Mouse (Mus musculus): ENCODE measurements at regions not wholly inside any gene's neighbourhood (a gene's known extent, or its start where the extent isn't known, plus 50 kb on each side); places are given as distances from the start of the nearest gene placed in this dataset.

- no peak overlapping the region for H3K9ac ChIP-seq (replicated peaks; ENCODE audit: low read depth, low read length)
- ATAC-seq (ENCODE audit: insufficient read depth, low read depth) (no peak), DNase-seq (ENCODE audit: low spot score) (no peak)
- no peak overlapping the region for H3K4me3 ChIP-seq (ENCODE audit: low read depth, low read length)
- no peaks in the 10 kb centered on the region for H3K36me3 ChIP-seq (replicated peaks; ENCODE audit: control insufficient read depth, insufficient read depth, low read length)
- no peaks in the 10 kb centered on the region for H3K27me3 ChIP-seq (ENCODE audit: control insufficient read depth, insufficient read depth, low read length)
- H3K9me3 ChIP-seq (replicated peaks; ENCODE audit: control insufficient read depth, low read length): no peaks in the 10 kb centered on the region
- H3K4me1 ChIP-seq (ENCODE audit: control insufficient read depth, insufficient read depth): no peaks in the 10 kb centered on the region
- 67% methylated on average over 6 of the region's 6 CpGs for WGBS
- H3K4me2 ChIP-seq (ENCODE audit: low read depth, low read length): no peak overlapping the region
- H3K27ac ChIP-seq (ENCODE audit: low read depth): no peak overlapping the region
- TF ChIP-seq EP300 (IDR thresholded peaks at IDR 0.05; ENCODE audit: low read depth) (no peak), CTCF (IDR thresholded peaks at IDR 0.05; ENCODE audit: low read depth) (no peak)
Measured at GRCm38 (mm10) chr19:26511756-26512155, 93.1 kb upstream of the Smarca2 start.

DNA sequence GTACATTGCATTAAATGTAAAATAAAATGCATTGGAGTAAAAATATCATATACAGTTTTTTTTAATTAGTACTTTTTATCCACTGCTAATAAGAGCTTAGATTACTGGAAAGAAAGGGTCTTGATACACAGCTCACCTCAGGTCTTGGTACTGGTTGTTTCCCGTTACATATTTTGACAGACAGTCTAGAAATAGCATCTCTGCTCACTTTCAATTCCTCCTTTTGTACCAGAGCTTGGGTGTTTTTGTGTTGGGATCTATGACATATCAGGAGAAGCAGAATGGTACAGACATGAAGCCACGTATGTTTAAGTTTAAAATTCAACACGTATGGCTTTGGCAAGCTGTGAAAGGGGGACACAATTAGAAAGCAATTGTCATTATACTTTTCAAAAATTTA is 80.3 kb upstream of the Smarca2 start:
- Histone ChIP-seq H3K27me3 (ENCODE audit: control insufficient read depth, insufficient read depth, low read length) (no peaks in the 10 kb centered on the region), H3K4me3 (ENCODE audit: low read depth, low read length) (no peak overlapping the region), H3K9me3 (replicated peaks; ENCODE audit: control insufficient read depth, low read length) (no peaks in the 10 kb centered on the region), H3K36me3 (replicated peaks; ENCODE audit: control insufficient read depth, insufficient read depth, low read length) (no peaks in the 10 kb centered on the region), H3K27ac (ENCODE audit: low read depth) (no peak overlapping the region), H3K4me1 (ENCODE audit: control insufficient read depth, insufficient read depth) (no peaks in the 10 kb centered on the region), H3K4me2 (ENCODE audit: low read depth, low read length) (no peak overlapping the region), H3K9ac (replicated peaks; ENCODE audit: low read depth, low read length) (no peak overlapping the region)
- 69% methylated on average over 3 of the region's 3 CpGs for WGBS
- no peak for ATAC-seq (ENCODE audit: insufficient read depth, low read depth)
- no peak for DNase-seq (ENCODE audit: low spot score)
- TF ChIP-seq CTCF (IDR thresholded peaks at IDR 0.05; ENCODE audit: low read depth) (no peak), EP300 (IDR thresholded peaks at IDR 0.05; ENCODE audit: low read depth) (no peak)

GRCm38 (mm10) chr19:26531390-26531789 is 73.5 kb upstream of the Smarca2 start:
- TF ChIP-seq EP300 (IDR thresholded peaks at IDR 0.05; ENCODE audit: low read depth): no peak
- TF ChIP-seq CTCF (IDR thresholded peaks at IDR 0.05; ENCODE audit: low read depth): no peak
- DNase-seq (ENCODE audit: low spot score): no peak
- H3K9ac ChIP-seq (replicated peaks; ENCODE audit: low read depth, low read length): no peak overlapping the region
- no peak overlapping the region for H3K27ac ChIP-seq (ENCODE audit: low read depth)
- H3K4me3 ChIP-seq (ENCODE audit: low read depth, low read length): no peak overlapping the region
- no peak for ATAC-seq (ENCODE audit: insufficient read depth, low read depth)
- no peaks in the 10 kb centered on the region for H3K36me3 ChIP-seq (replicated peaks; ENCODE audit: control insufficient read depth, insufficient read depth, low read length)
- no peaks in the 10 kb centered on the region for H3K27me3 ChIP-seq (ENCODE audit: control insufficient read depth, insufficient read depth, low read length)
- no peaks in the 10 kb centered on the region for H3K4me1 ChIP-seq (ENCODE audit: control insufficient read depth, insufficient read depth)
- no peak overlapping the region for H3K4me2 ChIP-seq (ENCODE audit: low read depth, low read length)
- WGBS: 73% methylated on average over 4 of the region's 4 CpGs
- H3K9me3 ChIP-seq (replicated peaks; ENCODE audit: control insufficient read depth, low read length): no peaks in the 10 kb centered on the region

DNA sequence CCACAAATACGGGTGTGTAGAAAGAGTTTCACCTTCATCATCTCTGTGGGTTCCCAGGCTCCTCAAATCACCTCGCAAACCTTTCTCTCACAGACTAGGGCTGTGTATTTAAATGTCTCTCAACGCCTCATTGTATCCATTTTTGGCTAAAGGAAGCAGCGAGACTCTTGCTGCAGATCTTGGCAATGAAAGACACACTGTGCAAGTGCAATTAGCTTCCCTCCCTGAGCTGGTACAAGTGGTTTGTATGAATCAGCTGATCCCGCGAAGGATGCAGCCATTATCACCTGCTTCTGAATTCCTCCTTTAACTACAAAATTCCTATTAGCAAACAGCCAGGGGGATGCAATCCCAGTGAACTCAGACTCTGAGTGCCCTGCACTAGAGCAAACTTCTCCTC is 72.3 kb upstream of the Smarca2 start:
- H3K4me2 ChIP-seq (ENCODE audit: low read depth, low read length): no peak overlapping the region
- no peaks in the 10 kb centered on the region for H3K9me3 ChIP-seq (replicated peaks; ENCODE audit: control insufficient read depth, low read length)
- WGBS: 39% methylated on average over 6 of the region's 6 CpGs
- H3K4me1 ChIP-seq (ENCODE audit: control insufficient read depth, insufficient read depth): no peaks in the 10 kb centered on the region
- H3K9ac ChIP-seq (replicated peaks; ENCODE audit: low read depth, low read length): no peak overlapping the region
- DNase-seq (ENCODE audit: low spot score) (no peak), ATAC-seq (ENCODE audit: insufficient read depth, low read depth) (no peak)
- TF ChIP-seq CTCF (IDR thresholded peaks at IDR 0.05; ENCODE audit: low read depth) (no peak), EP300 (IDR thresholded peaks at IDR 0.05; ENCODE audit: low read depth) (no peak)
- H3K4me3 ChIP-seq (ENCODE audit: low read depth, low read length): no peak overlapping the region
- no peaks in the 10 kb centered on the region for H3K36me3 ChIP-seq (replicated peaks; ENCODE audit: control insufficient read depth, insufficient read depth, low read length)
- no peaks in the 10 kb centered on the region for H3K27me3 ChIP-seq (ENCODE audit: control insufficient read depth, insufficient read depth, low read length)
- H3K27ac ChIP-seq (ENCODE audit: low read depth): no peak overlapping the region

- Histone ChIP-seq H3K9me3 (replicated peaks; ENCODE audit: control insufficient read depth, low read length) (no peaks in the 10 kb centered on the region), H3K9ac (replicated peaks; ENCODE audit: low read depth, low read length) (no peak overlapping the region), H3K27ac (ENCODE audit: low read depth) (no peak overlapping the region), H3K36me3 (replicated peaks; ENCODE audit: control insufficient read depth, insufficient read depth, low read length) (no peaks in the 10 kb centered on the region), H3K4me2 (ENCODE audit: low read depth, low read length) (no peak overlapping the region), H3K27me3 (ENCODE audit: control insufficient read depth, insufficient read depth, low read length) (no peaks in the 10 kb centered on the region), H3K4me1 (ENCODE audit: control insufficient read depth, insufficient read depth) (no peaks in the 10 kb centered on the region), H3K4me3 (ENCODE audit: low read depth, low read length) (no peak overlapping the region)
- 44% methylated on average over 3 of the region's 3 CpGs for WGBS
- DNase-seq (ENCODE audit: low spot score) (no peak), ATAC-seq (ENCODE audit: insufficient read depth, low read depth) (no peak)
- TF ChIP-seq CTCF (IDR thresholded peaks at IDR 0.05; ENCODE audit: low read depth): no peak
Measured at GRCm38 (mm10) chr19:26545671-26546070, 59.2 kb upstream of the Smarca2 start.

DNA sequence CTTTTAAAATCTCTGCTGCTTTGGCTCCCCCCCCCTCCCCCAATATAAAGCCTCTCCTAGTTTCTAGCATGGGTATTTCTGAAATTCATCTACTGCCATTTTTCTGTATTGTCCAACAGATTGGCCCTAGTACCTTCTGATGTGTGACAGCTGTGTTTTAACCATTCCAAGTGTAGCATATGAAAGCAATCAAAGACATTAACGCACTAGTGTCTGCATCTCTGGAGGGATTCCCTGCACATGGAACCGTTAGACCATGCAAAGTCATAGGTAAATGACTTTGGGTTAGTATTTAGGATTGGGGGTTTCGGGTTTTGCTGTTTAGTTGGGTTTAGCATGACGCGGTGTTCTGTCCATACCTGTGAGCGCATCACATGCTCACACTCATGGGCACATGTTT is 57.3 kb upstream of the Smarca2 start:
- Histone ChIP-seq H3K4me3 (ENCODE audit: low read depth, low read length) (no peak overlapping the region), H3K36me3 (replicated peaks; ENCODE audit: control insufficient read depth, insufficient read depth, low read length) (no peaks in the 10 kb centered on the region), H3K4me1 (ENCODE audit: control insufficient read depth, insufficient read depth) (no peaks in the 10 kb centered on the region), H3K27ac (ENCODE audit: low read depth) (no peak overlapping the region), H3K9ac (replicated peaks; ENCODE audit: low read depth, low read length) (no peak overlapping the region), H3K9me3 (replicated peaks; ENCODE audit: control insufficient read depth, low read length) (no peaks in the 10 kb centered on the region), H3K27me3 (ENCODE audit: control insufficient read depth, insufficient read depth, low read length) (no peaks in the 10 kb centered on the region), H3K4me2 (ENCODE audit: low read depth, low read length) (no peak overlapping the region)
- DNase-seq (ENCODE audit: low spot score): no peak
- ATAC-seq (ENCODE audit: insufficient read depth, low read depth): no peak
- TF ChIP-seq EP300 (IDR thresholded peaks at IDR 0.05; ENCODE audit: low read depth) (no peak), CTCF (IDR thresholded peaks at IDR 0.05; ENCODE audit: low read depth) (no peak)
- WGBS: 82% methylated on average over 6 of the region's 6 CpGs

Measured in heart, postnatal 0 days (tissue).